Mouse (Mus musculus): ENCODE results near the gene Chrne.

The Chrne gene

GRCm38 (mm10) chr11:70652029-70652883 is 33.2 kb upstream of the Chrne start:
- peak; percentile 72 for DNase-seq (ENCODE audit: low read depth, low spot score)

- peak; percentile 90 for DNase-seq (ENCODE audit: low read depth, low spot score)
These were observed 32.4 kb upstream of the Chrne start for GRCm38 (mm10) chr11:70651391-70651790.

DNA sequence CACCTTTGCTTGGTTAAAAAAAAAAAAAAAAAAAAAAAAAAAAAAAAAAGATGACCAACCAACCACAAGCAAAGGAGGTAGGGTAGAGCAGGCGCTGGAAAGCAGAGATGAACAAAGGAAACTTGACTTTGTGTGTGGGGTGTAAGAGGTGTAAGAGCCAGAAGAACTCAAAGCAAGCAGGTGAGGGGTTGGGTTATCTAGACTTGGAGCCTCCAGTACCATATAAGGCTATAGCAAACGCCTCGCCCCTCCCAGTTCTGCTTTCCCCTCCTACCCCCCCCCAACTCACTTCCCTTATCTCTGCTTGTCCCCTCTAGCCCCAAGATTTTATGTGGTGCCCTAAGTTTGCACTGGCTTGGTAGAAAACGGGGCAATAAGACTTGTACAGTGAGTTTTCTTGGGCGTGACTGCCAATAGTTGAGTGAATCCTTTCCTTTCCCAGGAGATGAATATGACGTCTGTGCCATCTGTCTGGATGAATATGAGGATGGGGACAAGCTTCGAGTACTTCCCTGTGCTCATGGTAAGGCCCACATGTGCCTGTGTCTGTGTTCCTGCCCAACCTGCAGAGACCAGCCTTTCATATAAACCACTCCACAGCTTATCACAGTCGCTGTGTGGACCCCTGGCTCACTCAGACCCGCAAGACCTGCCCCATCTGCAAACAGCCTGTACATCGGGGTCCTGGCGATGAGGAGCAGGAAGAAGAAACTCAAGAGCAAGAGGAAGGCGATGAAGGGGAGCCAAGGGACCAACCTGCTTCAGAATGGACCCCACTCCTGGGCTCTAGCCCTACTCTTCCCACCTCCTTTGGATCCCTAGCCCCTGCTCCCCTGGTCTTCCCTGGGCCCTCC is 31.5 kb upstream of the Chrne start:
- DNase-seq (ENCODE audit: low read depth, low spot score), result peak; percentile 29

DNA sequence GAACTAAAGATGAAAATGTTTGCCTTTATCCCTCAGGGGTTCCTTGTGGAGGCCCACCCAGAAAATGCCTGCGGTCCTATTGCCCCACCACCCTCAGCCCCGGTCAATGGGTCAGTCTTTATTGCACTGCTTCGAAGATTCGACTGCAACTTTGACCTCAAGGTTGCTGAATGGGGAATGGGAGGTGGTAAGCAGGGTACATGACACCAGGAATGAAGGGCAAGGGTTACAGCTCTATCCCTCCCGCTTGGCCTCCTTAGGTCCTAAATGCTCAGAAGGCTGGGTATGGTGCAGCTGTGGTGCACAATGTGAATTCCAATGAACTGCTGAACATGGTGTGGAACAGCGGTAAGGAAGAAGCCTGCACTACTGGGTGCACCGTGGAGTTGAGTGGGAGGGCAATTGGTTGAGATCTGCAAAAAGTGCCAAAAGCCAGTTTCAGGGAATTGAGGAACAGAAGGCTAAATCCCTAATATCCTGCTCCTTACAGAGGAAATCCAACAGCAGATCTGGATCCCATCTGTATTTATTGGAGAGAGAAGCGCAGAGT is 30.2 kb upstream of the Chrne start:
- DNase-seq (ENCODE audit: low read depth, low spot score), result no peak

DNA sequence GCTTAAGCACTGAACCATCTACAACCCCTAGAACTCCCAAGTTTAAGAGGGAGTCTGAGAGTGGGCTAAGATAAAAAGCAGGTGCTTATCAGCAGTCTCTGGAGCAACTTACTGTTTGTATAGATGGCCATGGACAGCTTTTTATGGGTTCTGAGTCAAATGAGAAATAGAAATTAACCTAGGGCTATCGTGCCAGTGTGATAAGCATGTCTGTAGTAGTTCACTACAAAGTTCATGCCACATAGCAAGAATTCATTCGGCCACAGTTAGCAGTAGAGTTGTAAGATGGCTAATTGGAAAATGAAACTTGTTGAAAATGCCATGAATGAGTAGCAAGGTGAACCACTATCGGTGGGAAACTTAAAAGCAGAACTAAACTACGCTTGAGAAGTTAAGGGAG is 29.5 kb upstream of the Chrne start:
- DNase-seq (ENCODE audit: low read depth, low spot score), result peak; percentile 31

DNA sequence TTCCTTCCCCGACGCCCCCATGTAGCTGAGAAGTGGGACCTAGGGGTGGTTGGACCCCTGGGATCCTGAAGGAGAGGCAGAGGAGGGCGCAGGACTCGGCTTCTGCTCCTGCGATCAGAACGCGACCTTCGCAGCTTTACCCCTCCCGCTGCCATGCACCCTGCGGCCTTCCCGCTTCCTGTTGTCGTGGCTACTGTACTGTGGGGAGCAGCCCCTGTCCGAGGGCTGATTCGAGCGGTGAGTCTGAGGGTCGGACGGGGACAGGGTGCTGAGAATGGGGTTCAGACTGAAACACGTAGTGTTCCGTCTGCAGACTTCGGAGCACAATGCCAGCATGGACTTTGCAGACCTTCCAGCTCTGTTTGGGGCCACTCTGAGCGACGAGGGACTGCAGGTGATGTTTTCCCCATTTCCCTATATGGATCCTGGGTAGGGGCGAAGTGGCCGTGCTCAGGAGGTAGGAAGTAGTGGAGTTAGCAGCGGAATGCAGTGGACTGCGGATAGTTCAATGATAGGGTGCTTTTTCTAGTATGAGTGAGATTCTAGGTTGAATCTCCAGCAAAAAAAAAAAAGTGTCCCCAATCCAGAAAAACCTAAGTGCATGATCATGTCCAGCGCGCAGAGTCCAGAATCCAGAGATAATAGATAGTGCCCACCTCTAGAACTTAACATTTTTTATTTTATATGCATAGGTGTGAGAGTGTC is 28.9 kb upstream of the Chrne start:
- peak; percentile 51 for DNase-seq (ENCODE audit: low read depth, low spot score)

GRCm38 (mm10) chr11:70646691-70647650 is 28.0 kb upstream of the Chrne start, which contains the start of the genes Rnf167 and Slc25a11:
Rnf167 (plus strand) TSS chr11:70647235.
Slc25a11 (minus strand) TSS chr11:70647479.
- peak; percentile 99 for DNase-seq (ENCODE audit: low read depth, low spot score)

- peak; percentile 43 for DNase-seq (ENCODE audit: low read depth, low spot score)
These were observed 27.2 kb upstream of the Chrne start for GRCm38 (mm10) chr11:70646259-70646555.

DNA sequence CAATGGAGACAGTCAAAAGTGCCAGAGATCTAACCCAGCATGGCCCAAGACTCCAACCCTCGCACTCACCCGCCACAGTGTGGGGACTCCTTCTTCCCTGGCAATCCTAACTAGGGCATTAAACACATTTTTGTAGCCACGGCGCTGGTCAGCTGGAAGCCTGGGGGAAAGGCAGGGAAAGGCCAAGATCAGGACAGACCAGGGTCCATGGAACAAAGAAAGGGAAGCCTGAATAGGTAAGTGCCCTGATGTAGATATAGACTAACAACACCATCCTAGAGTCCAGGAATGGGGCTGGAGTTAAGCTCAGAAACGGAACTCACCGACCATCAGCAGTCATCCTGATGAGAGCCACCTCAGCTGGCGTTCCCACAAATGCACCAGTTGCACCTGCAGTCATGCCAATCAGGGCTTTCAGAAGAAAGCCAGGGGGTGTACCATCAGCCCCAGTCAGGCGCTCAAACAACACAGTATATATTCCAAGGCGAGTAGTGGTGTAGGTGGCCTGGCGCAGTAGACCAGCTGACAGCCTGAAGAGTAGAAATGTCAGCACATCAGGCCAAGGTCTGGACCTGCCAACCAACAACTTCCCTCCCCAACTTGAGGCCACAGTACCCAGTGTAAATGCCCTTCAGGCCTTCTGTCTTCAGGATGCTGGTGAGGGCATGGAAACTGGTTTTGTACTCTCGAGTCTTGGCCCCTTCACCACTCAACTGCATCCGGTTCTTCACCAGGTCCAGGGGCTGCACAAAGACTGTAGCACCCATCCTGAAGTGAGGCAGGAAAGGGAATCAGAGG is 26.6 kb upstream of the Chrne start:
- DNase-seq (ENCODE audit: low read depth, low spot score), result no peak

GRCm38 (mm10) chr11:70644564-70645103 is 25.6 kb upstream of the Chrne start:
- DNase-seq (ENCODE audit: low read depth, low spot score), result no peak

GRCm38 (mm10) chr11:70643051-70643450 is 24.0 kb upstream of the Chrne start:
- no peak for DNase-seq (ENCODE audit: low read depth, low spot score)

DNA sequence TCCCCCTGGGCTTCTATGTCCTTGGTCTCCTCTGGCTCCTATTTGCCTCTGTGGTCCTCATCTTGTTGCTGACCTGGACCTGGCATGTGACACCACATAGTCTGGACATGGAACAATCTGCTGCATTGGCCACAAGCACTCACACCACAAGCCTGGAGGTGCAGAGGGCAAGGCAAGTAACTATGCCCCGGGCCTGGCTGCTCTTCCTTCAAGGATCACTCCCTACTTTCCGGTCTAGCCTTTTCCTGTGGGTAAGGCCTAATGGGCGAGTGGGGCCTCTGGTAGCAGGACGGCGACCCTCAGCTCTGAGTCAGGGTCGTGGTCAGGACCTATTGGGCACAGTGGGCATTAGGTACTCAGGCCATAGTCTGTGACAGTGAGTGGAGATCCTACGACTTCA is 22.2 kb upstream of the Chrne start:
- no peak for DNase-seq (ENCODE audit: low read depth, low spot score)

GRCm38 (mm10) chr11:70639976-70640375 is 21.0 kb upstream of the Chrne start:
- no peak for DNase-seq (ENCODE audit: low read depth, low spot score)

DNA sequence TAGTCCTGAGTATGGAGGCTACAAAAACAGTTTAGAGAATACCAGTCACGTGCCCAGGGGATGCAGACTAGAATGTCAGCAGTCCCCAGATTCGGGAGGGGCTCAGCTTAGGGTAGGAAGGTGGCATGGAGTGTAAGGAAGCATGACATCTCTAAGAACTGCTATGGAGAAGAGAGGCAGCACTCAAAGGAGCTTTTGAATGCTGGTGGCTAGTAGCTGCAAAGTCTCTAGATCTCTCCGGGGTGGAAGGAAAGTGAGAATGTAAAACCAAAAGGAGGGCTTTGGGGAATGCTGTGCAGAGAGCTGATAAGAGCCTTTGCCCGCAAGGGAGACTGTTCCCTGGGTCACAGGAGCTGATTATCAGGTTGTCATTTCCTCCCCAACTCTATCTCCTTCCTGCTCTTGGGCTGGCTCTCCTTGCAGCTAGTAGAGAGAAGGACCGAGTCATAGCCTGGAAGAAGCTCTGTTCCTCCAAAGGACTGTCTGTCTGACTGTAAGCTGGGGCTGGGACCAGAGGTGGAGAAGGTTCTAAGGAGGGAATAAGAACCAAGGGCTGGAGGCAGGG is 19.8 kb upstream of the Chrne start, which contains the start of gene Gp1ba:
Gene Gp1ba, plus strand, starts transcription at position 409 of the 565 bp plus-strand sequence.
- no peak for DNase-seq (ENCODE audit: low read depth, low spot score)

GRCm38 (mm10) chr11:70638293-70638692 is 19.3 kb upstream of the Chrne start:
- DNase-seq (ENCODE audit: low read depth, low spot score), result no peak

DNA sequence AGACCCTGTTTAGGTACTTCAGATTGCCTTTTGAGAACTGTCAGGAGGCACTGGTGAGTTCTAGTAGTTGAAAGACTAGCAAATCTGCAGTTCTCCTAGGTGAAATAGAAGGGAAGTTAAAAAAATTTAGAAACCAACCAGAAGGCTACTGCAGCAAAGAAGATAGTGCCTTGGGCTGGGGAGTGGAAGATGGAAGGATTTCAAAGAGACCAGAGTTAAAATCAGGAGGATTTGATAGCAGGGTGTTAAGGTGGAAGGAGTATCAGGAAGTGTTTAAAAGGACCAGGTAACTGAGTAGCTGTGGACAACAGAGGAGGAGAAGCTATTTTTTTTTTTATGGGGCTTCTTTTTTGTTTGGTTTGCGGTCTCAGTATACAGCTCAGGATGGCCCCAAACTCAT is 18.7 kb upstream of the Chrne start:
- DNase-seq (ENCODE audit: low read depth, low spot score), result no peak

DNA sequence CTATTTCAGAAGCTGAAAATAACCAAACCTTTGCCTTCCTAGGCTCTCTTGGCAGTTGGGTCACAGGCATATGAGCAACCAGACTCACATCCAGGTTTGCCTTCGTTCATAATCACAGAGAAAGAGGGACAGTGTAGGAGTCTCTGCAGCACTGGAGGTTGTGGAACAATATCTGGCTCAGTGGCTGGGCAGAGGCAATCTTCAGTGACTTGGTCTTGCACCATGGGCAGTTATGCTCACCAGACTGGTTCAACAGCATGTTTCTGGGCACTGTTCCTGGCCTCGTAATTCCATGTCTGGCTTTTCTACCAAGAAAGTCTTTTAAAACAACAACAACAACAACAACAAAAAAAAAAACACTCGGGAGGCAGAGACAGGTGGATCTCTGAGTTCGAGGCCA is 16.6 kb upstream of the Chrne start:
- DNase-seq (ENCODE audit: low read depth, low spot score), result no peak

GRCm38 (mm10) chr11:70630129-70630528 is 11.1 kb upstream of the Chrne start:
- DNase-seq (ENCODE audit: low read depth, low spot score), result no peak

GRCm38 (mm10) chr11:70629557-70629956 is 10.5 kb upstream of the Chrne start:
- peak; percentile 80 for DNase-seq (ENCODE audit: low read depth, low spot score)

All from 3T3-L1 (cell line).